Mouse (Mus musculus) embryo, embryonic 11 days (tissue): ENCODE data around the gene Srsf2.
A peak's percentile ranks its signal among the peaks of the same experiment; 100 is the strongest.
"Not testable (repeated sequence)": the region's sequence is repeated elsewhere in the genome, so short reads cannot be mapped to it uniquely, and the experiment has no call there.

ENCODE experiments used
- DNase-seq: peaks from one replicate; pipeline ENCODE4 v3.0.0-alpha.2; 2015

Srsf2 gene

DNA sequence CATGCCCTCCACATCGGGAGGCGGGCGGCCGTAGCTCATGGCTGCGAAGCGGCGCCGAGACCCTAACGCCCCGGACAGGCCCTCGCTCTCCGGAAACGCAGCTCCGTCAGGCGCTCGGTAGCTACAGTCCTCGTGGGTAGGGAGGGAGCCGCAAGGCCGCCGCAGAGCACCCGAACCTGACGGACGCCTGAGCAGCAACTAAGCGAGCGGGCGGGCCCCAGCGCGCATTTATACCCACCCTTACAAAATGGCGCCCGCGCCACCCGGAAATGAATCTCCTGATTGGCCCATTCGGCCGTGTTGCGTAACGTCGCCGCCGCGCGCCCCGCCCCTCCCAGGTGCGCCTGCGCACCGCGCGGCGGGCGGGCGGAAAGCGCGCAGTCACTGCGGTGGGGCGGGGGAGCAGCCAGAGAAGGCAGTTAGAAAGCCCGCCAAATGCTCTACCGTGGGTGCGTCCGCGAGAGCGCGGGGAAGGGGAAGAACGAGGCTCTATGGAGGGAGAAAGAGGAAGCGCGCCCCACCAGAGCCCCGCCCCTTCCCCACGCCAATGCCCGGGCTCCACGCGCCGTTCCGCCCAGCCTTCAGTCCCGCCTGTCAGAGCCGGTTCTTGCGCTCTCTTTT lies at the start of gene Srsf2:
Gene Srsf2 (minus strand): TSS at position 204 of the 621 bp plus-strand sequence.
- DNase-seq: peak; percentile 97

DNA sequence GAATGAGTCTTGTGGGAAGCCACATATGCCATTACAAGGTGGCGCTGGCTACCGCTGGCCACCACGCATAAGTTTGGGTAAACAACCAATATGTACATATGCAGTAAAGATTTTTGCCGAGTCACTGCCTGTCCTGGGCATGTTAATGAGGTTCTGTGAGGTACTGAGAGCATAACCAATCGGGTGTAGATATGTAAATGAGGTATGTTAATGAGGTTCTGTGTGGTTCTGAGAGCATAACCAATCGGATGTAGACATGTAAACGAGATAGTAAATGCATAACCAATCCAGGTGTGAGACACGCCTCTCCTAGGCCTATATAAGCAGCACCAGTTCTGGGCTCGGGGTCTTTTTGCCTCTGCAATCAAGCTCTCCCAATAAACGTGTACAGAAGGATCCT lies 49.7 kb upstream of the Srsf2 start:
- not testable (repeated sequence) for DNase-seq

DNA sequence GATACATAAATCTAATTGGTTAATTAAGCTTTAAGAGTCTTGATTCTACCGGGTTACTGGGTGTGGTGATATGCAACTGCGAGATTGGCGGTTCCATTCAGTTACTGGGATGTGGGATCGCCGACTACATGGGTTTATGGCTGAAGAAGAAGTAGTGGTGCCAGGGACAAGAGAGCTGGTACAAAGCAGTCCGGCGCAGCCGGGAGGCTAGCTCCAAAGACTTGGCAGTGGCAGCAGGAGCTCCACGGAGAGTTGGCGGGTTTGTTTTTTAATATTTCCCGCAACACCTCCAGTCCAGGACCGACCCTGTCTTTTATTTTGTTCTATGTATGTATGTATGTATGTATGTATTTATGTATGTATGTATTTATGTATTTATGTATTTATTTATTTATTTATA lies 46.4 kb upstream of the Srsf2 start:
- no peak for DNase-seq

DNA sequence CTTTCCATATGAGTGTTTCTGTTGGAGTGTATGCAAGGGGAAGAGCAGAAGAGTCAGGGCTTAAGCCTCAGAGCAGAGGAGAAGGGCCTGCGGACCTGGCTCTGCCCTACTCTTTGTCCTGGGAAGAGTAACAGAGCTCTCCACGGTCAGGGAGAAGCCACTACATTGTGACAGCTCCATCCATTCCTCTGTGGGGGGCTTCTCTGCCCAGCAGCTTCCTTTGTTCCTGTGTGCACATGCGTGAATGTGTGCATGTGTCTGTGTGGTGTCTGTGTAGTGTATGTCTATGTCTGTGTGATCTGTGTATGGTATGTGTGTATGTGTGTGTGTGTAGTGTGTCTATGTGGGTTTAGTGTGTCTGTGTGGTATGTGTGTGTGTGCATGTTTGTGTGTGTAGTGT lies 42.5 kb upstream of the Srsf2 start:
- DNase-seq: no peak

GRCm38 (mm10) chr11:116893532-116894442 lies 40.9 kb upstream of the Srsf2 start:
- DNase-seq: no peak

DNA sequence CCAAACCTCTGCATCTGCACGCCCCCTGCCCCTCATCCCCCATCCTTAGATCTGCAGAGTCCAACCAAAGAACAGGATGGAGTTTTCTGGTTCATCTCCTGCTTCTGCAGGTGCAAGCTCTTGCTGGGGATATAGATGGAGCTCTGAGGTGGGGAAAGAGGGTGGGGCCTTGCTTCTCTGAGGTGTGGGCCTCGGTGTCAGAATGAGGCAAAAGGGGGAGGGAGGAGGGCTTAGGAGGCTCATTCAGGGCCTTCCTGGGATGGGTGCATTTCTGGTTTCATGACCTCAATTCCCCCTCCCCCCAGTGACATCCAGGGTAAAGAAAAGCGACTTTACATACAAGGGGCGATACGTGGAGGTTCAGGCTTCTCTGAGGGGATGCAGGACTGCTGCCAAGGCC lies 34.2 kb upstream of the Srsf2 start:
- DNase-seq: no peak

GRCm38 (mm10) chr11:116885275-116886151 lies 32.6 kb upstream of the Srsf2 start:
- peak; percentile 92 for DNase-seq

DNA sequence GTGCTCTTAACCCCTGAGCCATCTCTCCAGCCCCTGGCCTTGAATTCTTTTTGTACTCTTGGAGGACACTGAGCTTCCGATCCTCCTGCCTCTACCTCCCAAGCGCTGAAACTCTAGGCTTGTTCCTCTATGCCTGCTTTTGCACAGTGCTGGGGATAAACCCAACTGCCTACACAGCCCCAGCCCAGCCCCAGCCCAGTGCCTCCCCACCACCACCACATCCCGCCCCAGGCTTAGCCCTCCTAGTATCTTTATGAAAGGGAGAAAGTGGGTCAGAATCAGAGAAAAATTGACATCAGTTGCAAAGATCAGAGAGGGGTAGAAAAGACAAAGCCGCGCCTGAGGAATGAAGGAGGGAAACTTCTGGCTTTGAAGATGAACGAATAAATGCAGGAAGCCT lies 31.2 kb upstream of the Srsf2 start:
- no peak for DNase-seq

- DNase-seq: no peak
These were observed 29.6 kb upstream of the Srsf2 start for GRCm38 (mm10) chr11:116882446-116882845.

DNA sequence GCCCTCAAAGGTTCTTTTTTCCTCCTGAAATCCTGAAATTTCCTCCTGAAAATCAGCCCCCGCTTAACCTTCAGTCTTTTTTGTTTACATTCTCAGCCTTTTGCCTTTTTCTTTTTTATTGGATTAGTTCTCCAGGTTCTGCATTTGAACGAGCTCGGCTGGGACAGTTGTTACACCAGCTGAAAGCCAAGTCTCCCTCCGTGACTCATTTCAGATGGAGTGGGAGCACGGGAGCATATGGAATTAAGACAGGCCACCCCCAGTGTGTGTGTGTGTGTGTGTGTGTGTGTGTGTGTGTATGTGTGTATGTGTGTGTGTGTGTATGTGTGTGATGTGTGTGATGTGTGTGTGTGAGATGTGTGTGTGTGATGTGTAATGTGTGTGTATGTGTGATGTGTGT lies 28.5 kb upstream of the Srsf2 start:
- DNase-seq: no peak

DNA sequence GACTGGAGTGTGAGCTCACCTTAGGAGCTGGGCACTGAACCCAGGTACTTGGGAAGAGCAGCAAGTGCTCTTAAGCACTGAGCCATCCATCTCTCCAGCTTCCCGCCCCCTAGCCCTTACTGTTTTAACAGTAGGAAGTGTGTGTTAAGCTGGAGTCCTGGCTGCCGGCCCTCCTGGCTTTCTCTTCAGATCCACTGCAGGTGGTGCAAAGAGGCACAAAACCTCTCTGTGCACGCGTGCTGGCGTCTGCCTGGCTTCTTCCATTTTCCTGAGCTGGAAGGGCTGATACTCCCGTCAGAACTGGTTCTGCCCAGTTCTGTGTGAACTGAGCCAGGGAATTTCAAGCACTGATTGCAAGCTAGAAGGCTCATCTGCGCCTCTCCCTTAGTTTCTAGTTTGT lies 27.9 kb upstream of the Srsf2 start:
- DNase-seq: no peak

DNA sequence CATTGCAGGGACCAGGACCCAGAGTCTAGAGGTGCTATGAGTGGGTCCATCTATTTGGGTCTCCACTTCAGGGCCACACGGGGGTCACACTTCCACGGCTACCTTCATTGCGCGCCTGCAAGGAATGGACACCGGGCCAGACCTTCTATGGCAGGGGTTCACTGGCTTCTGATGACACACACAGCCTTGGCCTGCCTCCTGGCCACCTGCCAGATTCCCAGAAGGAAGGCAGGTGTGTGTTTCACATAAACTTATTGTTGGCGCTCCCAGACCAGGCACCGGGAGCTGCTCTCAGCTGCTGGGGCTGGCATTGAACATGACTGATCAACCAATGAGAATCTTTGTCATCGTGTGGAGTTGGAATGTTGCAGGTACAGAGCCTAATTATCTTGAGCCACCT lies 25.6 kb upstream of the Srsf2 start:
- DNase-seq: no peak

GRCm38 (mm10) chr11:116873987-116874386 lies 21.1 kb upstream of the Srsf2 start:
- no peak for DNase-seq

DNA sequence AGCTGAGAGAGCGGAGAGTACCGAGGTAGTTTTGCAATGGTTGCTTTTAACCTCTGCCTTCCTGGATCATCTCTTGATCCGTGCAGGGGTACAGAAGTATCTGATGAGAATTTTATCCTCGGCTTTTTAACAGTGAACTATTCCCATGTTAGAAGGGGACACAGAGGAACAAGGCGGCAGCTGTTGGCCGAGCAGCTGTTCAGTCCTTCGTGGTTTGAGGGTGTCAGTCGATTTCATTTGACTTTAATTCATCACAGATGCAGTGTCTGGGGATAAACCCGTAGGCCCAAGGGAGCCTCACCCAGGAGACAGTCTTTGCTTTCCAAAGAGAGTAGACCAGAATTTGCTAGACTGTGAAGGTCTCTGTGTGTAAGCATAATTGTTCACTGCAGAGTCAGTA lies 18.6 kb upstream of the Srsf2 start:
- DNase-seq: no peak

DNA sequence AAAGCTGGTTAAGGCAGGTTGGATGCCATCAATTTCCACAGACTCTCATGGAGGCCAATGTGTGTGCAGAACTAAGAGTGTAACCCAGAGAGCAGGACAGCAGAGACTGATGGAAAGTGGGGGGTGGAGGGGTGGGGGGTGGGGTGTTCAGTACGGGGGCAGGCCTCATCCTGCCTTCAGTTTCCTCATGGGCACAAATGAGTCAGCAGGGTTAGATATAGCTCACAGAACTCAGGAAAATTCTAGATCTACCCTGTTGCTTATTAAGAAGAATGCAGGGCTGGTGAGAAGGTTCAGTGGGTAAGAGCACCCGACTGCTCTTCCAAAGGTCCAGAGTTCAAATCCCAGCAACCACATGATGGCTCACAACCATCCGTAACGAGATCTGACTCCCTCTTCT lies 16.7 kb upstream of the Srsf2 start:
- no peak for DNase-seq

DNA sequence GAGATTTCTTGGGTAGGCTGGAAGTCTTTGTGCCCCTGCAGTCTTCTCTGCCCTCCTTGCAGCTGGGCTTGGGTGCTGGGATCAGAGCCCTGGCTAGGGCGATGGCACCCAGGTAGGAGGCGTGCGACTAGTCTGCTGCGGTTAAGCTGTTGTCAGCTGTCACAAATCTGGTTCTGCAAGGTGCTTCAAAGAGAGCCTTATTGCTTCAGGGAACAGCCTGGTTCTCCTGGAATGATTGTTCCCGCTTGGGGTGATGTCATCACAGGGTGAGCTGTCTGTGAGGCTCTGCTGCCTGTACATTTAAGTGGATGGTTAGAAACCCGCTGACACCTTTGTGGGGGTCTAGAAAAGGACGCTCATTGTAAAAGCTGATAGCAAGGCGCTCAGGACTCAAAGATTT lies 16.3 kb upstream of the Srsf2 start:
- no peak for DNase-seq

DNA sequence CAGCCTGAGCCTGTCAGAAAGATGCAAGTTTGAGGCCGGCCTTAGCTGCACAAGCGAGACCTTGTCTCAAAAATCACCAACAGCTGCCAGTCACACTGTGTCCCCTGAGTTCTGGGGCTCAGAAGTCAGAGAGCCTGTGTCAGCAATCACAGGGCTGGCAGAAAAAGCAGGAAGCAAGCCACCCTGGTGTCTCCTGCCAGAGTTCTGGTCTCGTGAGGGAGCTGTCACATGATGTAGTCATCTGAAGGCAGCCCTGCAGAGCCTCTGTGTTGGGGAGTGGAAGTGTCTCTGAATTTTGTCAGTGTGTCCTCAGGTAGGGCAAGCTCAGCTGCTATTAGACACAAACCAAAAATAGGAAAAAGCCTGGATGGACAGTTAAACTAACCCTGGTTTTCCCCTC lies 15.2 kb upstream of the Srsf2 start:
- DNase-seq: no peak

DNA sequence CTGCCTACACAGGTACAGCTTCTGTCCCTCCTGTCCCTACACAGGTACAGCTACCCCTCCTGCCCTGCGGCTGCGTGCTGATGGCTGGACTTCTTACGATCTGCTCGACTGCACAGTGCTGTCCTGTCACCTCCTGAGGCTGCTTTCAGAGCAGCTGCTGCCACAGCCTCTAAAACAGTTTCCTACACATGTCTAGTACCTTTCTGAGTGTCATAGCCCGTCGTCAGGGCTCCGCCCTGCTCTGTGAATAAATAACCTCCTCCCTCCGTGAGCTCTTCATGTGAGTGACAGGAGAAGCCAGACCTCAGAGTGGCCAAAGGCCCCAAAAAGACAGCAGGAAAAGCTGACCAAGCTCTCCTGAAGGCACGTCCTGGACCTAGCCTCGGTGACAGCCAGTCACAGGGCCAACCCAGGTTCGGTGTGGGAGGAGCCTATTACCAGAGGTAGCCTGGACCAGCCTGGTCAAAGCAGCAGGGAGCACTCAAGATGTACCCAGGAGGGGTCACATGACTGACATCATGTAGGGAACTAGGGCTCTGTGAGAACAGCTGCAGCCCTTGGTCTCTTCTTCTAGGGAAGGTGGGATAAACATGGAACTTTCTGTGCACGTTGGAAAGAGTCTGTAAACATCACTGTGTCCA lies 13.2 kb upstream of the Srsf2 start:
- no peak for DNase-seq

GRCm38 (mm10) chr11:116864444-116864843 lies 11.6 kb upstream of the Srsf2 start:
- no peak for DNase-seq

- DNase-seq: peak; percentile 31
These were observed 4.4 kb upstream of the Srsf2 start for GRCm38 (mm10) chr11:116857183-116857850.

DNA sequence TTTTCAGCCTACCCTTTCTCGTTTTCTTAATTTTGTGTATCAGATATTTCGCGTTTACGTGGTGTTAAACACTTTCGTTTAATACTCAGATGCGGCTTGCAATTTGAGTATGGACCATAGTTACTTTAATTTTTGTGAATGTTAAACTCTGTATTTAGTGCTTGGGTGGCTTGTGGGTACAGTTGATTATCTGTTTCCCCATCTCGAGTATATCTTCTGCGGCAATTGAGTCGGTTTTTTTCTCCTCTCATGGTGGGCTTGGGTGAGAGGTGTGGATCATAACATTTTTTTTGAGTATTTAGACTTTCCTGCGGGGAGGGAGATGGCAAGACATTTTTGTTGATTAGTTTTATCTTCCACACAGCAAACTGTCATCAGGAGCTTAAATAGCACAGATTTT lies 1.4 kb upstream of the Srsf2 start:
- no peak for DNase-seq

DNA sequence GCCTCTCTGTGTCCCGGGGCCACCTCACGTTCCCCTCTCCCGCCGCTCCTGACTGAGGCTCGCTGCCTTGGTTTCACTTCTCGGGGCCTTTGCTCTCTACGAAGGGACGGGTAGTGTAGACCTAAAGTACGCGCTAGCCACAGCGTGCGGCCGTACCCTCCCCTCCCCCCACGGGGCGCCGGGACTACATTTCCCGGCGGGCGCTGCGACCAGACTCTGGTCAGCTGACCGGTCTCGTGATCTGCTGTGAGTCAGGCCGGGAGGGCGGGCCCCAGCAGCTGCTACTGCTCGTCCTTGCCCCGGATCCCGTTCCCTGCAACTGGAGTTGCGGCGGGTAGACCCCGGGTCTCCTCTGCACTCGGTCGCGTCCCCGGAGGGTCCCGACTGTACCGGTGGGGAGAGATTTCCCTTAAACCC lies 626 bp upstream of the Srsf2 start:
- peak; percentile 98 for DNase-seq
